Mouse (Mus musculus): ENCODE measurements around the gene Atcay. TPM values are rescaled to one million over a fixed set of nuclear protein-coding genes. Genes with fewer than 3 reads are reported as not detected.

Gene Atcay
- polyA plus RNA-seq, 1 experiment = not detected

DNA sequence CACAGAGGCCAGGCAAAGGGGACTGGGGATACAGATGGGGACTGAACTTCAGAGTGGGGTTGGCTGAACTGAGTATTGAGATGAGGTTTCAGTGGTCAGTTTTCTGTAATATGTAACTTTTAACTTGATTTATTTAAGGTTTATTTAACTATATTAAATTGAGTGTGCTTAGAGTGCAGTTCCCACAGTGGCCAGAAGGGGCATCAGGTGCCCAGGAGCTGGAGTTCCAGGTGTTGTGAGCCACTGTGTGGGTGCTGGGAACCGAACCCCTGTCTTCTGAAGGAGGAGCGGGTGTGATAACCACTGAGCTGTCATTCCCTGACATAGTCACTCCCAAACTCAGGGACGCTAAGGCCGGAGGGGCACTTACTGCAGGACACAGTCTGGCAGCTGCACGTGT is 20.5 kb downstream of the Atcay start:
- Histone ChIP-seq H3K4me3 (replicated peaks) (no peak overlapping the region), H3K4me1 (ENCODE audit: control insufficient read depth) (no peaks in the 10 kb centered on the region), H3K27me3 (ENCODE audit: control insufficient read depth) (peaks cover 21% of the 10 kb centered on the region), H3K36me3 (ENCODE audit: control insufficient read depth) (no peaks in the 10 kb centered on the region), H3K9me3 (ENCODE audit: control insufficient read depth, low read length) (peaks cover 13% of the 10 kb centered on the region)
- TF ChIP-seq GATA1 (IDR thresholded peaks at IDR 0.05; ENCODE audit: low read length) = no peak

DNA sequence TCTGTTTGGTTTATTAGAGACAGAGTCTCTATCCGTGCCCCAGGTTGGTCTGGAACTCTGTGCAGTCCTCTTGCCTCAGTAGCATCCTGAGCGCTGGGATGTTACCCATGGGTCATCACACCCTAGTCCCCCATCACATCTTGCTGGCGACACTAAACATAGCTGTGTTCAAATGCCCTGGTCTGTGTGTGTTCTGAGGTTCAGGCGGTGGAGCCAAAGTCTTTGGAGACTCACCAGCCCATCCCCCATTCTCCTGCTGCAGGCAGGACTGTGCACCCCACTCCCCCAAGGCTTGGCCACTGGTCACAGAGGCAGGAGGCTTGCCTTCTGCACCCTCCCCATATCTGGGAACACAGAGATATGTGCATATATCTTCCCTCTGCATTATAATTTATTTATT is 26.5 kb downstream of the Atcay start:
- Histone ChIP-seq H3K36me3 (ENCODE audit: control insufficient read depth) (no peaks in the 10 kb centered on the region), H3K4me3 (replicated peaks) (no peak overlapping the region), H3K9me3 (ENCODE audit: control insufficient read depth, low read length) (no peaks in the 10 kb centered on the region), H3K4me1 (ENCODE audit: control insufficient read depth) (peaks cover 24% of the 10 kb centered on the region), H3K27me3 (ENCODE audit: control insufficient read depth) (peaks cover 18% of the 10 kb centered on the region)
- no peak for TF ChIP-seq GATA1 (IDR thresholded peaks at IDR 0.05; ENCODE audit: low read length)
- no peak for TF ChIP-seq TAL1 (IDR thresholded peaks at IDR 0.05; ENCODE audit: low read length)

DNA sequence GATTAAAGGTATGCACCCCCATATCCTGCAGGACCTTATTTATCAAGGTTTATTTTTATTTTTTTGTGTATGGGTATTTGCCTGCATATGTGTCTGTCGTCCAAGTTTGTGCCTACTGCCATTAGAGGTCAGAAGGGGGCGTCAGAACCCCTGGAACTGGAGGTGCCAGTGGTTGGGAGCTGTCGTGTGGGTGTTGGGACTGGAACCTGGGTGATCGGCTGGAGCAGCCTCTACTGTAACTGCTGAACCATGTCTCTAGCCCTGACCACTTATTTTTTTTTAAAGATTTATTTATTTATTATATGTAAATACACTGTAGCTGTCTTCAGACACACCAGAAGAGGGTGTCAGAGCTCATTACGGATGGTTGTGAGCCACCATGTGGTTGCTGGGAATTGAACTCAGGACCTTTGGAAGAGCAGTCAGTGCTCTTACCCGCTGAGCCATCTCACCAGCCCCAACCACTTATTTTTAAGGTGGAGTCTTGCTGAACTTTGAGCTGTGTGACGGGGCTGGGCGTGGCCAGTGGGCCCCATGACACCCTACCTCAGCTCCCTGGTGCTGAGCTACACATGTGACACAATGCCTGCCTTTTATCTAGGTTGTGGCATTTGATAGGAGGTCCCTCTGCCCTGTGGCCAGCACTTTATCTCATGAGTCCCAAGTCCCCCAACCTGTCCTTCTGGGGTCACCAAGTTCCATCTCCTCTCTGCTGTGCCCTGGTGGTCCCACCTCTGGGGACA is 27.5 kb downstream of the Atcay start:
- no peak overlapping the region for H3K4me3 ChIP-seq (replicated peaks)
- peaks cover 23% of the 10 kb centered on the region for H3K27me3 ChIP-seq (ENCODE audit: control insufficient read depth)
- no peaks in the 10 kb centered on the region for H3K9me3 ChIP-seq (ENCODE audit: control insufficient read depth, low read length)
- H3K36me3 ChIP-seq (ENCODE audit: control insufficient read depth) = no peaks in the 10 kb centered on the region
- peaks cover 24% of the 10 kb centered on the region for H3K4me1 ChIP-seq (ENCODE audit: control insufficient read depth)
- no peak for TF ChIP-seq GATA1 (IDR thresholded peaks at IDR 0.05; ENCODE audit: low read length)
- TF ChIP-seq TAL1 (IDR thresholded peaks at IDR 0.05; ENCODE audit: low read length) = no peak

DNA sequence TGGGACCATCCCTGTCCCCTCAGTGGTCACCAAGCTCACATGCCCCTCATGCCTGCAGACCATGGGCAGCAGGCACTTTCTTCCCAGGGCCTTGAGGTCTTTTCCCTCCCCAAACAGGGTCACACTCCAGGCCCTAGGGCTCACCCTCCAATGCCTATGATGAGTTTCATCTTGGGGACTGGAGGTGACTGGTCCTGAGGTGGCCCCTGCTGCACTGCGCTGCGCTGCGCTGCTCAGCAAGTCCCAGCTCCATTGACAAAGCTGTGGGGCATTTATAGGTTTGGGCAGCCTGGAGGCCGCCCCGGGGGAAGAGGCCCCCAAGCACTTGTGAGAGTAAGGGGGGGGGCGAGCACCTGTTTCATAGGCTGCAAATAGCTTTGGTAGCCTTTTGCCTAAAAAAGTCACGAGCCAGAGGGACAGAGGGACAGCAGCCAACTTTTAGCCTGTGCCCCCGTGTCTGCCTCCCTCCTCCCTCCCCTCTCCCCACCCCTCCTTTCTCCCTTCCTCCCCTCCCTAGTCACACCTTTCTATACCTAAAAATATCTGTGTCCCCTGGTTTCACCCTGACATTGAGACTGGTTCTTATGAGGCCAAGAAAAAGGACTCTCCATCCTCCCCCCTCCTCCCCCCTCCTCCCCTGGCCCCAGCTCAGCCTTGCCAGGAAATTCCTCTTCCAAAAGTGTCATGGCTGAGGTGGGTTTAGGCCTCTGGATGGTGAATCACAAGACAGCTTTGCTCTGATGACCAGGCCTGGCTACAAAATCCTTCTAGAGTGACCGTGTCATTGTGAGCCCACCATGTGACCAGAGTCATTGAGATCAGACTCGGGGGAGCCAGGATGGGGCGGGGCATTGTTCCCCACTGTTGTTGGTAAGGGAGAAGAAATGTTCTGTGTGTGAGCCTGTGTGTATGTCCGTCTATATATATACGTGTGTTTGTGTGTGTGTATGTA is 28.6 kb downstream of the Atcay start, which contains the start of gene Nmrk2:
TSS of gene Nmrk2 (minus strand) at position 245 of the 952 bp plus-strand sequence.
- no peaks in the 10 kb centered on the region for H3K36me3 ChIP-seq (ENCODE audit: control insufficient read depth)
- H3K4me3 ChIP-seq (replicated peaks) = no peak within 1 kb of the TSS
- no peaks in the 10 kb centered on the region for H3K9me3 ChIP-seq (ENCODE audit: control insufficient read depth, low read length)
- peaks cover 23% of the 10 kb centered on the region for H3K27me3 ChIP-seq (ENCODE audit: control insufficient read depth)
- peaks cover 24% of the 10 kb centered on the region for H3K4me1 ChIP-seq (ENCODE audit: control insufficient read depth)
- TF ChIP-seq TAL1 (IDR thresholded peaks at IDR 0.05; ENCODE audit: low read length) (no peak), GATA1 (IDR thresholded peaks at IDR 0.05; ENCODE audit: low read length) (no peak)

DNA sequence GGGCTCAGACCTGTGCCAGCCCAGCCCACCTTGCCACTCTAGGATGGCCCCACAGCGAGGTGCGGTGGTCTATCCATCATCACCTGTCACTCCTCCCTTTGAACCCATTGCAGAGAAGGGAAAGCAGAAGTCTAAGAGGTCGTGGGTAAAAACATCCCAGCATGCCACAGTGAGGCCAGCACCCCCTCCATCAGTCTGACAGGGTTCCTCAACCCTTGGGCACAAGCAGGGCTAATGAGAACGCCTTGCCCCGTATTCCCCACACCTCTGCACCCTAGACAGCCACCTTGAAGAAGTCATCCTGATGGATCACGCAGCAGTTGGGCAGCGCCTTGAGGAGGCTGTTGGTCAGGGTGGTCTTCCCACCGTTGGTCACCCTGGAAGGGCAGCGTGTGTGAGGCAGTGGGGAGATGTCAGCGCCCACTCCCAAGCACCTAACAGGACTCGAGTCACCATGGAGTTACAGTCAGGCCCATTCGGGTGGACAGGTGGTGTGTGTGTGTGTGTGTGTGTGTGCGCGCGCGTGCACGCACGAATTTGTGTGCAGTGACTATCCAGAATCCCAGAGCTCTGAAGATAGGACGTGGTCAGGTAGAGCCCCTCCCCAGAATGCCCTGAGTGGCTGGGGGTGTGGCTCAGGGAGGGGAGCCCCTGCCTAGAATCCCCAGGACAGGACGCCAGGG is 29.9 kb downstream of the Atcay start:
- peaks cover 29% of the 10 kb centered on the region for H3K27me3 ChIP-seq (ENCODE audit: control insufficient read depth)
- H3K9me3 ChIP-seq (ENCODE audit: control insufficient read depth, low read length) = no peaks in the 10 kb centered on the region
- H3K4me3 ChIP-seq (replicated peaks) = no peak overlapping the region
- TF ChIP-seq GATA1 (IDR thresholded peaks at IDR 0.05; ENCODE audit: low read length) = no peak
- no peak for TF ChIP-seq TAL1 (IDR thresholded peaks at IDR 0.05; ENCODE audit: low read length)
- H3K4me1 ChIP-seq (ENCODE audit: control insufficient read depth) = peaks cover 25% of the 10 kb centered on the region
- no peaks in the 10 kb centered on the region for H3K36me3 ChIP-seq (ENCODE audit: control insufficient read depth)

DNA sequence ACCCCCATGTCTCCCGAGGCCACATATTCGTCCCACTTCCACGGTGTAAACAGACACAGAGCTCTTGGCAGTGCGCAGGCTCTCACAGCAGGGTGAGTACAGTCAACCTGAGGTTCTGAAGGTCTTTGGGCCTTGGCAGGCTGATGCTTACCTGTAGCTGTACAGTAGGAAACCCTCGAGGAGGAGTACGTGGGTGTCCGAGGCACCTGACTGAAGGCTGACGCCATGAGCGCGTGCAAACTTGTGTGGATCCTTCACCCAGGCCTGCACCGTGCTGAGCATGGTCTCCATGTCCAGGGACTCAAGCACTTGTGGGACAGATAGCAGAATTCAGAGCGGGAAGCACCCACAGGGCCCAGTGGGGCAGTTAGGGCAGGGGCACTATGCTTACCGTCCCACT is 30.5 kb downstream of the Atcay start:
- peaks cover 31% of the 10 kb centered on the region for H3K4me1 ChIP-seq (ENCODE audit: control insufficient read depth)
- no peaks in the 10 kb centered on the region for H3K36me3 ChIP-seq (ENCODE audit: control insufficient read depth)
- H3K4me3 ChIP-seq (replicated peaks) = no peak overlapping the region
- no peak for TF ChIP-seq GATA1 (IDR thresholded peaks at IDR 0.05; ENCODE audit: low read length)
- TF ChIP-seq TAL1 (IDR thresholded peaks at IDR 0.05; ENCODE audit: low read length) = no peak
- peaks cover 35% of the 10 kb centered on the region for H3K27me3 ChIP-seq (ENCODE audit: control insufficient read depth)
- no peaks in the 10 kb centered on the region for H3K9me3 ChIP-seq (ENCODE audit: control insufficient read depth, low read length)

DNA sequence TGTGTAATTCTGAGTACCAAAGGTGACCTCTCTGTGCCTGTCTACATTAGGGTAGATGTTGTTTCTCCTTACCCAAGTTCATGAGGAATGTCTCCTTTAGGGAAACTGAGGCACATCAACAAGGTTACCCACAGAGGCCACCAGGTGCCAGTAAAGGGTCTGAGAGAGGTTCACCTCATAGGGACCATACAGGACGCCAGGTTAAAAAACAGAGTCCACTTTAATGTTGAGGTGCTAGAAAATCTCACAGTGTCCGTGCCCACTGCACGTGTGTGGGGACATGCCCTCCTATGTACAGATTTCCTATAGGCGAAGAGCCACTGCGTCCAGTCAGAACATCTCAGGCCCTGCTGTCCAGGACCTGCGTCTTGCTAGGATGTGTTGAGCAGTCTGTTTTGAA is 31.6 kb downstream of the Atcay start:
- peaks cover 46% of the 10 kb centered on the region for H3K27me3 ChIP-seq (ENCODE audit: control insufficient read depth)
- no peaks in the 10 kb centered on the region for H3K36me3 ChIP-seq (ENCODE audit: control insufficient read depth)
- TF ChIP-seq TAL1 (IDR thresholded peaks at IDR 0.05; ENCODE audit: low read length) (no peak), GATA1 (IDR thresholded peaks at IDR 0.05; ENCODE audit: low read length) (no peak)
- no peak overlapping the region for H3K4me3 ChIP-seq (replicated peaks)
- H3K4me1 ChIP-seq (ENCODE audit: control insufficient read depth) = peaks cover 35% of the 10 kb centered on the region
- no peaks in the 10 kb centered on the region for H3K9me3 ChIP-seq (ENCODE audit: control insufficient read depth, low read length)

DNA sequence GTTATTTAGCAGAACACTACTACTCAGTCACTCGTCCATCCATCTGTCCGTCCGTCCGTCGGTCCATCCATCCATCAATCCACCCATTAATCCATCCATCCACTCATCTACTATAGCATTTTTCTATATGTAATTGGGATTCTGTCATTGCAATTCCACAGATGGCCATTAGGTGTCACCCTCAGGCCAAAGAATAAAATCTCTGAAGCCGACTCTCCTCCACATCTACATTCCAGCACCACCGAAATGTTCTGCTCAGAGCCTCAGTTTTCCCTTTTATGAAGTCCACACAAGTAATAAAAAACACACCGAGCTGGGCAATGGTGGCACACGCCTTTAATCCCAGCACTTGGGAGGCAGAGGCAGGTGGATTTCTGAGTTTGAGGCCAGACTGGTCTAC is 32.4 kb downstream of the Atcay start:
- no peak overlapping the region for H3K4me3 ChIP-seq (replicated peaks)
- H3K4me1 ChIP-seq (ENCODE audit: control insufficient read depth) = peaks cover 33% of the 10 kb centered on the region
- H3K9me3 ChIP-seq (ENCODE audit: control insufficient read depth, low read length) = peaks cover 2% of the 10 kb centered on the region; the same call in 1 of the 2 replicates
- no peaks in the 10 kb centered on the region for H3K36me3 ChIP-seq (ENCODE audit: control insufficient read depth)
- peaks cover 54% of the 10 kb centered on the region for H3K27me3 ChIP-seq (ENCODE audit: control insufficient read depth)
- TF ChIP-seq GATA1 (IDR thresholded peaks at IDR 0.05; ENCODE audit: low read length) (no peak), TAL1 (IDR thresholded peaks at IDR 0.05; ENCODE audit: low read length) (no peak)

Measured in erythroblast, embryonic 14.5 days (primary cell).